Mouse (Mus musculus): Measurements from ENCODE around the gene Ube2l3. TPM values are rescaled to one million over a fixed set of nuclear protein-coding genes. Genes with fewer than 3 reads are reported as not detected.

The Ube2l3 gene
- polyA plus RNA-seq, 1 experiment, result 51.2 TPM

- Histone ChIP-seq H3K4me1 (ENCODE audit: control insufficient read depth, insufficient read depth, low read length) (peaks cover 3% of the 10 kb centered on the region; the same call in 1 of the 2 replicates), H3K4me3 (replicated peaks; ENCODE audit: extremely low read depth, low read depth, low read length) (peak within 1 kb of the TSS; percentile 86)
- DNase-seq, result peak; percentile 95
- TF ChIP-seq POLR2A (IDR thresholded peaks at IDR 0.05; ENCODE audit: borderline replicate concordance, extremely low read depth, low read depth, low read length), result peak; percentile 29; the same call in 1 of the 2 replicates
- 0 out of 2 replicates have a peak, but pooled peaks have one; percentile 4 for TF ChIP-seq CTCF (IDR thresholded peaks at IDR 0.05; ENCODE audit: insufficient read depth, low read length)
- WGBS, result under 1% methylated on average over 47 of the region's 47 CpGs
Measured at GRCm38 (mm10) chr16:17132089-17132905, 70.2 kb downstream of the Ube2l3 start, which contains the start of gene Sdf2l1. Sdf2l1 (minus strand) TSS chr16:17132383.

- no peak for TF ChIP-seq CTCF (IDR thresholded peaks at IDR 0.05; ENCODE audit: insufficient read depth, low read length)
- TF ChIP-seq POLR2A (IDR thresholded peaks at IDR 0.05; ENCODE audit: borderline replicate concordance, extremely low read depth, low read depth, low read length), result no peak
- 4% methylated on average over 43 of the region's 43 CpGs for WGBS
- Histone ChIP-seq H3K4me1 (ENCODE audit: control insufficient read depth, insufficient read depth, low read length) (peaks cover 3% of the 10 kb centered on the region; the same call in 1 of the 2 replicates), H3K4me3 (replicated peaks; ENCODE audit: extremely low read depth, low read depth, low read length) (peak overlapping the region; percentile 86)
- no peak for DNase-seq
Measured at GRCm38 (mm10) chr16:17131191-17132088, 71.0 kb downstream of the Ube2l3 start.

GRCm38 (mm10) chr16:17127292-17127691 is 75.2 kb downstream of the Ube2l3 start:
- no peak for DNase-seq

GRCm38 (mm10) chr16:17124871-17125520 is 77.5 kb downstream of the Ube2l3 start, which contains the start of gene 2610318N02Rik:
2610318N02Rik (minus strand) TSS chr16:17125167.
- H3K4me3 ChIP-seq (replicated peaks; ENCODE audit: extremely low read depth, low read depth, low read length), result no peak within 1 kb of the TSS
- WGBS, result 2% methylated on average over 25 of the region's 25 CpGs

More at GRCm38 (mm10) chr16:17127292-17127691, 75.2 kb downstream of the Ube2l3 start:
- 88% methylated on average over 1 of the region's 1 CpGs for WGBS
- H3K4me3 ChIP-seq (replicated peaks; ENCODE audit: extremely low read depth, low read depth, low read length), result no peak overlapping the region
- peaks cover 3% of the 10 kb centered on the region; the same call in 1 of the 2 replicates for H3K4me1 ChIP-seq (ENCODE audit: control insufficient read depth, insufficient read depth, low read length)
- TF ChIP-seq POLR2A (IDR thresholded peaks at IDR 0.05; ENCODE audit: borderline replicate concordance, extremely low read depth, low read depth, low read length), result no peak
- TF ChIP-seq CTCF (IDR thresholded peaks at IDR 0.05; ENCODE audit: insufficient read depth, low read length), result peak; percentile 71

GRCm38 (mm10) chr16:17124119-17124870 is 78.2 kb downstream of the Ube2l3 start:
- no peak for DNase-seq
- WGBS, result 25% methylated on average over 22 of the region's 22 CpGs
- Histone ChIP-seq H3K4me1 (ENCODE audit: control insufficient read depth, insufficient read depth, low read length) (no peaks in the 10 kb centered on the region), H3K4me3 (replicated peaks; ENCODE audit: extremely low read depth, low read depth, low read length) (no peak overlapping the region)
- no peak for TF ChIP-seq CTCF (IDR thresholded peaks at IDR 0.05; ENCODE audit: insufficient read depth, low read length)
- no peak for TF ChIP-seq POLR2A (IDR thresholded peaks at IDR 0.05; ENCODE audit: borderline replicate concordance, extremely low read depth, low read depth, low read length)

More at GRCm38 (mm10) chr16:17124871-17125520, 77.5 kb downstream of the Ube2l3 start, which contains the start of gene 2610318N02Rik:
- no peaks in the 10 kb centered on the region for H3K4me1 ChIP-seq (ENCODE audit: control insufficient read depth, insufficient read depth, low read length)
- peak; percentile 71 for DNase-seq
- TF ChIP-seq POLR2A (IDR thresholded peaks at IDR 0.05; ENCODE audit: borderline replicate concordance, extremely low read depth, low read depth, low read length), result no peak

GRCm38 (mm10) chr16:17121569-17121968 is 80.9 kb downstream of the Ube2l3 start:
- TF ChIP-seq CTCF (IDR thresholded peaks at IDR 0.05; ENCODE audit: insufficient read depth, low read length) (no peak), POLR2A (IDR thresholded peaks at IDR 0.05; ENCODE audit: borderline replicate concordance, extremely low read depth, low read depth, low read length) (no peak)
- DNase-seq, result no peak
- 83% methylated on average over 14 of the region's 14 CpGs for WGBS
- H3K4me1 ChIP-seq (ENCODE audit: control insufficient read depth, insufficient read depth, low read length), result no peaks in the 10 kb centered on the region
- no peak overlapping the region for H3K4me3 ChIP-seq (replicated peaks; ENCODE audit: extremely low read depth, low read depth, low read length)

- Histone ChIP-seq H3K4me1 (ENCODE audit: control insufficient read depth, insufficient read depth, low read length) (no peaks in the 10 kb centered on the region), H3K4me3 (replicated peaks; ENCODE audit: extremely low read depth, low read depth, low read length) (no peak overlapping the region)
- 56% methylated on average over 5 of the region's 5 CpGs for WGBS
- DNase-seq, result no peak
- TF ChIP-seq CTCF (IDR thresholded peaks at IDR 0.05; ENCODE audit: insufficient read depth, low read length), result no peak
- TF ChIP-seq POLR2A (IDR thresholded peaks at IDR 0.05; ENCODE audit: borderline replicate concordance, extremely low read depth, low read depth, low read length), result no peak
Measured at GRCm38 (mm10) chr16:17117309-17117799, 85.1 kb downstream of the Ube2l3 start.

All from lung, adult 2 months (tissue).